Mouse (Mus musculus): Measurements from ENCODE around the gene Msrb1. TPM values are rescaled to one million over a fixed set of nuclear protein-coding genes. Genes with fewer than 3 reads are reported as not detected.

Msrb1 gene
- total and polyA plus RNA-seq, 3 experiments = 14.6 to 76.8 (median 39.2) TPM

DNA sequence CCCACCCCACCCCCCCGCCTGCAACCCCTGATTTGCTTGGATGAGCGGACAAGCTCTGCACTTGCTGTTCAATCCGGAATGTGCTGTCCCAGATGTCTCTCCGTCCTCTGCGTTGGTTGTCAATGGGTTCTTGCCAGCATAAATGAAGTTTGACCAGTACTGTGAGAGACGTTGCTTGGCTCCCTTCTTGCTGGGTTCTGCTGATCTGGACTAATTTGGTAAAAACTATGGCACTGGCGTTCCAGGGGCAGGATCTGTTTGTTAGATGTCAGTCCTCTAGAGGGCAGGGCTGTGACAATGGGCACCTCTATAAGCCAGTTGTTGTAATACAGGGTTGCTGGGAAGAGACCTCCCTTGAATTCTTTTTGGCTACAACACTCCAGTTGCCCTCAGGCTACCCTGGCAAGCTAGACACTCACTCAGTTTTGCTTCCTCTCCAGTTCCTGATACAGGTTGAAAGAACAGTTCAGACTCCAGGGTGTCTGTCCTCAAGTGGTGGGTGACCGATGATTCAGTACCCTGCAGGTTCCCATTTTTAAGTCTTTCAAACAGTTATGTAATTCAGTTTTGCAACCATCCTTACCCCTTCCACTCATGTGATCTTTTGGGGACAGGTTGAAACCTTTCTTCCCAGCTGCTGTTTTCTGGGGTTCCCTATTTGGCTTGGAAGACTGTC lies 831 bp downstream of the Msrb1 start:
- H3K36me3 ChIP-seq (replicated peaks) = peaks cover 46% of the 10 kb centered on the region
- no peaks in the 10 kb centered on the region for H3K9me3 ChIP-seq (replicated peaks)
- DNase-seq (ENCODE audit: low spot score) (peak; percentile 47), ATAC-seq (ENCODE audit: extremely low read depth, insufficient number of reproducible peaks, low FRiP score, poor library complexity, severe bottlenecking) (no peak)
- H3K4me3 ChIP-seq (ENCODE audit: low read depth, low read length) = peak overlapping the region; percentile 74
- TF ChIP-seq POLR2AphosphoS5 (IDR thresholded peaks at IDR 0.05; ENCODE audit: insufficient replicate concordance, low read depth, low read length) (no peak), TAL1 (conservative IDR thresholded peaks at IDR 0.05; ENCODE audit: low read depth, low read length) (no peak), GATA2 (IDR thresholded peaks at IDR 0.05; ENCODE audit: borderline replicate concordance, low read depth, low read length) (no peak), GATA1 (IDR thresholded peaks at IDR 0.05; ENCODE audit: borderline replicate concordance, low read length) (no peak), CTCF (IDR thresholded peaks at IDR 0.05; ENCODE audit: low read depth, low read length) (0 out of 2 replicates have a peak, but pooled peaks have one; percentile 2)
- H3K27me3 ChIP-seq (ENCODE audit: insufficient read depth, low read length) = peaks cover 7% of the 10 kb centered on the region; the same call in 1 of the 2 replicates
- H3K4me1 ChIP-seq (ENCODE audit: insufficient read depth, low read depth, low read length) = peaks cover 33% of the 10 kb centered on the region

DNA sequence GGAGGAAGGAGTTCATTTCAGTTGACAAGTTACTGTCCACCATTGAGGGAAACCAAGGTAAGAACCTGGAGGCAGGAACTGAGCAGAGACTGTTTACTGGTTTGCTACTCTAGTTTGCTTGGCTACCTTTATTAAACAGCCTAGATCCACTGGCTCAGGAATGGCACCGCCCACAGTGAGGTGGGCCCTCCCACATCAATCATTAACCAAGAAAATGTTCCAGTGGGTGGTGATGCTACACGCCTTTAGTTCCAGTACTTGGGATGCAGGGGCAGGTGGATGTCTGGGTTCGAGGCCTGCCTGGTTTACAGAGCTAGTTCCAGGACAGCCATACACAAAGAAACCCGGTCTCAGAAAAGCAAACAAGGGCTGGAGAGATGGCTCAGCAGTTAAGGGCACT lies 1.8 kb downstream of the Msrb1 start:
- peaks cover 33% of the 10 kb centered on the region for H3K4me1 ChIP-seq (ENCODE audit: insufficient read depth, low read depth, low read length)
- DNase-seq (ENCODE audit: low spot score) (no peak), ATAC-seq (ENCODE audit: extremely low read depth, insufficient number of reproducible peaks, low FRiP score, poor library complexity, severe bottlenecking) (no peak)

DNA sequence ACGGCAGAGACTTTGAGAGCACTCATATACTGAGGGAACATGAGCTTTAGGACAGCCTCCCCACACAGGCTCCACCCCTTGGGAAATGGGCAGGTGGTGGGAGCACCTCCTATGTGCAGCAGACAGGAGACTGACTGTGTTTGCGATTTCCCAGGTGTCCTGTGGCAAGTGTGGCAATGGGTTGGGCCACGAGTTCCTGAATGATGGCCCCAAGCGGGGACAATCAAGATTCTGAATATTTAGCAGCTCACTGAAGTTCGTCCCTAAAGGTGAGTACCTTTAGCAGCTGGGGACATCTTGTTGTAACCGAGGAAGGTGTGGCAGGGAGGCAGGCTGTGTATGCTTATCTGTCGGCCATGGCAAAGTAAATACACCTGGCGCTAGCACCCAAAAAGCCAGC lies 3.5 kb downstream of the Msrb1 start:
- ATAC-seq (ENCODE audit: extremely low read depth, insufficient number of reproducible peaks, low FRiP score, poor library complexity, severe bottlenecking) (no peak), DNase-seq (ENCODE audit: low spot score) (no peak)
- Histone ChIP-seq H3K27me3 (ENCODE audit: insufficient read depth, low read length) (no peaks in the 10 kb centered on the region), H3K9me3 (replicated peaks) (no peaks in the 10 kb centered on the region), H3K4me3 (ENCODE audit: low read depth, low read length) (no peak overlapping the region), H3K36me3 (replicated peaks) (peaks cover 47% of the 10 kb centered on the region), H3K4me1 (ENCODE audit: insufficient read depth, low read depth, low read length) (peaks cover 31% of the 10 kb centered on the region)
- TF ChIP-seq POLR2AphosphoS5 (IDR thresholded peaks at IDR 0.05; ENCODE audit: insufficient replicate concordance, low read depth, low read length) (no peak), GATA2 (IDR thresholded peaks at IDR 0.05; ENCODE audit: borderline replicate concordance, low read depth, low read length) (no peak)

More for the DNA sequence above, 1.8 kb downstream of the Msrb1 start:
- Histone ChIP-seq H3K4me3 (ENCODE audit: low read depth, low read length) (no peak overlapping the region), H3K36me3 (replicated peaks) (peaks cover 52% of the 10 kb centered on the region), H3K9me3 (replicated peaks) (no peaks in the 10 kb centered on the region), H3K27me3 (ENCODE audit: insufficient read depth, low read length) (peaks cover 3% of the 10 kb centered on the region; the same call in 1 of the 2 replicates)
- TF ChIP-seq GATA2 (IDR thresholded peaks at IDR 0.05; ENCODE audit: borderline replicate concordance, low read depth, low read length) (no peak), TAL1 (conservative IDR thresholded peaks at IDR 0.05; ENCODE audit: low read depth, low read length) (no peak), GATA1 (IDR thresholded peaks at IDR 0.05; ENCODE audit: borderline replicate concordance, low read length) (no peak), CTCF (IDR thresholded peaks at IDR 0.05; ENCODE audit: low read depth, low read length) (no peak), POLR2AphosphoS5 (IDR thresholded peaks at IDR 0.05; ENCODE audit: insufficient replicate concordance, low read depth, low read length) (no peak)

DNA sequence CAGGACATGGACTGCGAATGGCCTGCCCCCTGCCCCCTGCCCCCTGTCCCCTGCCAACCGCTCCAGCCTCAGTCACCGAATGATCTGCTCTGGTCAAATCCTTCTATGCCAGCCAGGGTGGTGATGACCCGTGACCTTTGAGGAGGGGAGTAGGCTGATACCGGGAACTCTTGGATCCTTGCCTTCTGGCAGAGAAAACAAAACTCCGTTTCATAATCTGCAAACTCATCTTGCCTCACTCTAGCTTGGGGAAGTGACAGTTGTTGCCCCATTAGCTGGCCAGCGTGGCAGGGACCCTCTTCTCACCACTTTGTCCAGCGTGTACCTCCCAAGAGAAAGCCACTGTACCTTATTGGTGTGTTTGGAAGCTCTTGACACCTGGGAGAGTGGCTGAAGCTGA lies 5.9 kb downstream of the Msrb1 start:
- H3K9me3 ChIP-seq (replicated peaks) = no peaks in the 10 kb centered on the region
- no peak for DNase-seq (ENCODE audit: low spot score)
- ATAC-seq (ENCODE audit: extremely low read depth, insufficient number of reproducible peaks, low FRiP score, poor library complexity, severe bottlenecking) = no peak
- peaks cover 16% of the 10 kb centered on the region for H3K4me1 ChIP-seq (ENCODE audit: insufficient read depth, low read depth, low read length)
- peaks cover 44% of the 10 kb centered on the region for H3K36me3 ChIP-seq (replicated peaks)
- no peak overlapping the region for H3K4me3 ChIP-seq (ENCODE audit: low read depth, low read length)
- TF ChIP-seq GATA1 (IDR thresholded peaks at IDR 0.05; ENCODE audit: borderline replicate concordance, low read length) (no peak), CTCF (IDR thresholded peaks at IDR 0.05; ENCODE audit: low read depth, low read length) (no peak), POLR2AphosphoS5 (IDR thresholded peaks at IDR 0.05; ENCODE audit: insufficient replicate concordance, low read depth, low read length) (no peak), GATA2 (IDR thresholded peaks at IDR 0.05; ENCODE audit: borderline replicate concordance, low read depth, low read length) (no peak), TAL1 (conservative IDR thresholded peaks at IDR 0.05; ENCODE audit: low read depth, low read length) (no peak)
- H3K27me3 ChIP-seq (ENCODE audit: insufficient read depth, low read length) = peaks cover 13% of the 10 kb centered on the region

DNA sequence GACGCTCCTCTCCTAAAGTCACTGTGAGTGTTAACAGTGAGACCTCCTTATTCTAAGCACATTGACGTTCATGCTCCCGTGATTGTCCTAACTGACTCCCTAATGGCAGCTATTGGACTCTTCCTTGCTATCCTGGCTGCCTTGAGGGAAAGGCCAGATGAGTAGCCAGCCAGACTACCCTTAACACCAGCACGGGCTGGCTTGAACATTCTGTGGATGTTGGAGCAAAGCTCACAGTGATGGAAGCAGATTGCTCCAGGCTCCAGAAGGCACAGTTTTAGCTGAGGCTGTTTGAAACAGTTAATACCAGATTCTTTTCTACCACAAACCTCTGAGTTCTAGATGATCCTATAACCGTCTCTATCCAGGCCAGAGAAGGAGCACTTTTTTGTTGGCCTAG lies 7.5 kb downstream of the Msrb1 start:
- Histone ChIP-seq H3K27me3 (ENCODE audit: insufficient read depth, low read length) (peaks cover 25% of the 10 kb centered on the region), H3K36me3 (replicated peaks) (peaks cover 41% of the 10 kb centered on the region), H3K9me3 (replicated peaks) (no peaks in the 10 kb centered on the region), H3K4me3 (ENCODE audit: low read depth, low read length) (no peak overlapping the region), H3K4me1 (ENCODE audit: insufficient read depth, low read depth, low read length) (peaks cover 7% of the 10 kb centered on the region)
- no peak for ATAC-seq (ENCODE audit: extremely low read depth, insufficient number of reproducible peaks, low FRiP score, poor library complexity, severe bottlenecking)
- no peak for DNase-seq (ENCODE audit: low spot score)
- no peak for TF ChIP-seq GATA1 (IDR thresholded peaks at IDR 0.05; ENCODE audit: borderline replicate concordance, low read length)
- no peak for TF ChIP-seq GATA2 (IDR thresholded peaks at IDR 0.05; ENCODE audit: borderline replicate concordance, low read depth, low read length)
- TF ChIP-seq POLR2AphosphoS5 (IDR thresholded peaks at IDR 0.05; ENCODE audit: insufficient replicate concordance, low read depth, low read length) = no peak
- TF ChIP-seq TAL1 (conservative IDR thresholded peaks at IDR 0.05; ENCODE audit: low read depth, low read length) = no peak
- no peak for TF ChIP-seq CTCF (IDR thresholded peaks at IDR 0.05; ENCODE audit: low read depth, low read length)

DNA sequence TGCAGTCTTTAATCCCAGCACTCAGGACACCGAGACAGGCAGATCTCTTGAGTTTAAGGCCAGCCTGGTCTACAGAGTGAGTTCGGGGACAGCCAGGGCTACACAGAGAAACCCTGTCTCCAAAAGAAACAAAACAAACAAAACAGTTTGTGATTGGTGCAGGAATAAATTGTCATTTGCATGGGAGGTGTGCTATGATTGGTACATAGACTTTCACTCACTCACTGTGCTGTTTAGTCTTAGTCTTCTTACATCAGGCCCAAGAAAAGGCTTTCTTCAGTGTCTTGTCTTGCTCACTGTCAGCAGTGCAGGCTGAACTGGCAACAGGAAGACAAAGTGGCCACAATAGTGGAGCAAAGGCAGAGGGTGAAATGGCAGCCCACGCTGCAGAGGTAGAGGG lies 7.9 kb downstream of the Msrb1 start:
- TF ChIP-seq CTCF (IDR thresholded peaks at IDR 0.05; ENCODE audit: low read depth, low read length) = no peak
- no peak for TF ChIP-seq TAL1 (conservative IDR thresholded peaks at IDR 0.05; ENCODE audit: low read depth, low read length)
- TF ChIP-seq GATA2 (IDR thresholded peaks at IDR 0.05; ENCODE audit: borderline replicate concordance, low read depth, low read length) = no peak
- TF ChIP-seq GATA1 (IDR thresholded peaks at IDR 0.05; ENCODE audit: borderline replicate concordance, low read length) = no peak
- TF ChIP-seq POLR2AphosphoS5 (IDR thresholded peaks at IDR 0.05; ENCODE audit: insufficient replicate concordance, low read depth, low read length) = no peak
- Histone ChIP-seq H3K4me1 (ENCODE audit: insufficient read depth, low read depth, low read length) (peaks cover 4% of the 10 kb centered on the region), H3K36me3 (replicated peaks) (peaks cover 37% of the 10 kb centered on the region), H3K9me3 (replicated peaks) (no peaks in the 10 kb centered on the region), H3K27me3 (ENCODE audit: insufficient read depth, low read length) (peaks cover 25% of the 10 kb centered on the region), H3K4me3 (ENCODE audit: low read depth, low read length) (no peak overlapping the region)
- ATAC-seq (ENCODE audit: extremely low read depth, insufficient number of reproducible peaks, low FRiP score, poor library complexity, severe bottlenecking) = no peak
- DNase-seq (ENCODE audit: low spot score) = no peak

All from G1E (cell line).